Mouse (Mus musculus) midbrain, embryonic 14.5 days (tissue): ENCODE measurements around the gene Vamp8. TPM values are rescaled to one million over a fixed set of nuclear protein-coding genes. Genes with fewer than 3 reads are reported as not detected.

Experiments used
- ATAC-seq: fragments of 200-750 bp; cut with Nextera tagmentation; 2 replicates; pipeline ENCODE4 v1.8.0; 2017; ENCODE audit warnings: moderate number of reproducible peaks, moderate library complexity; ENCODE audit not compliant: low FRiP score, low TSS enrichment
- DNase-seq: peaks from one replicate; pipeline ENCODE4 v3.0.0-alpha.2; 2015
- H3K27ac ChIP-seq: fragments of 300-500 bp; sonication (generic); replicated peaks from 2 replicates; pipeline ENCODE4 v1.5.1; 2014; ENCODE audit warnings: mild to moderate bottlenecking, low read depth, low read length, moderate library complexity
- H3K27me3 ChIP-seq: fragments of 300-500 bp; sonication (generic); 2 replicates; pipeline ENCODE4 v1.6.1; 2014; ENCODE audit warnings: low read length, control low read depth, mixed read lengths; ENCODE audit not compliant: control insufficient read depth, insufficient read depth
- H3K36me3 ChIP-seq: fragments of 300-500 bp; sonication (generic); 2 replicates; pipeline ENCODE4 v1.6.1; 2014; ENCODE audit warnings: low read length, control low read depth; ENCODE audit not compliant: control insufficient read depth, insufficient read depth
- H3K4me1 ChIP-seq: fragments of 300-500 bp; sonication (generic); 2 replicates; pipeline ENCODE4 v1.6.1; 2014; ENCODE audit warnings: mild to moderate bottlenecking, antibody characterized with exemption, low read length, control low read depth; ENCODE audit not compliant: control insufficient read depth, insufficient read depth
- H3K4me2 ChIP-seq: fragments of 300-500 bp; sonication (generic); 2 replicates; pipeline ENCODE4 v1.6.1; 2014; ENCODE audit warnings: mild to moderate bottlenecking, low read length, moderate library complexity
- H3K4me3 ChIP-seq: fragments of 300-500 bp; sonication (generic); replicated peaks from 2 replicates; pipeline ENCODE4 v1.5.1; 2014; ENCODE audit warnings: low read depth, low read length
- H3K9ac ChIP-seq: fragments of 300-500 bp; sonication (generic); replicated peaks from 2 replicates; pipeline ENCODE4 v1.6.1; 2014; ENCODE audit warnings: mild to moderate bottlenecking, low read length, moderate library complexity
- H3K9me3 ChIP-seq: fragments of 300-500 bp; sonication (generic); 2 replicates; pipeline ENCODE4 v1.6.1; 2016; ENCODE audit warnings: low read length, control low read depth, mixed read lengths; ENCODE audit not compliant: control insufficient read depth
- WGBS: fragments of 180-500 bp; shearing (Covaris S2); extraction: QIAGEN DNeasy Blood & Tissue Kit; methylation state at CpG from one replicate; pipeline ENCODE4 v1.1.7; 2014; 5-methylcytosine and 5-hydroxymethylcytosine counted together
- polyA plus RNA-seq: library from polyadenylated mRNA; unstranded; fragments of >200 nt; fragmentation: Nextera tagmentation; extraction: Ambion mirVana; gene quantifications from 2 replicates; pipeline ENCODE4 v1.2.1, GENCODE M21; 2014

Gene Vamp8
- polyA plus RNA-seq, 1 experiment from 2014 or later: 16.9 TPM

DNA sequence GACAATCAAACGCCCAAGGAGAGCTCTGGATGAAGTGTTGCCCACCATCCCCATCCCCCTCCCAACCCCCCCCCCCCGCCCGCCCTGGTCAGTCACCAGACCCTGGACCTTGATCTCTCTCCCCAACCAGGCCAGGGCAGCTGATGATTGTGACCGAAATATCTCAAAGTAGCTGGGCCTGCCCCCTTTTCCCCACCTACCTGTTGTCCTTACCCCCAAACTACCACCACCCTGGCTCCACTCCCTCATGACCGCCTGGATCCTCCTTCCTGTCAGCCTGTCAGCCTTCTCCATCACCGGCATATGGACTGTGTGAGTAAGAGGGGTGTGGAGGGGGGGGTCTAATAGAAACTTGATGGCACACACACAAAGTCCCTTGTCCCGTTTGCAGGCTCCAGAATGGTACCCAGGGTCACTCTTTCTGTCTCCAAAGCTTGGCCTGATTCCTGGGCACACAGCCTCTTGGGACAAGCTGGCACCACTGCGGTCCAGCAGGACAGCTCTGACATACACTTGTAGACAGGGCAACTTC is 34.4 kb downstream of the Vamp8 start:
- no peaks in the 10 kb centered on the region for H3K9me3 ChIP-seq
- H3K4me3 ChIP-seq: peak overlapping the region; percentile 59
- H3K36me3 ChIP-seq: peaks cover 28% of the 10 kb centered on the region
- DNase-seq (no peak), ATAC-seq (peak; percentile 2; the same call in 1 of the 2 replicates)
- H3K27me3 ChIP-seq: no peaks in the 10 kb centered on the region
- peak overlapping the region; percentile 68 for H3K9ac ChIP-seq
- peaks cover 15% of the 10 kb centered on the region; the same call in 1 of the 2 replicates for H3K4me1 ChIP-seq
- no peak overlapping the region for H3K27ac ChIP-seq
- peak overlapping the region; percentile 59 for H3K4me2 ChIP-seq
- WGBS: 37% methylated on average over 8 of the region's 8 CpGs

DNA sequence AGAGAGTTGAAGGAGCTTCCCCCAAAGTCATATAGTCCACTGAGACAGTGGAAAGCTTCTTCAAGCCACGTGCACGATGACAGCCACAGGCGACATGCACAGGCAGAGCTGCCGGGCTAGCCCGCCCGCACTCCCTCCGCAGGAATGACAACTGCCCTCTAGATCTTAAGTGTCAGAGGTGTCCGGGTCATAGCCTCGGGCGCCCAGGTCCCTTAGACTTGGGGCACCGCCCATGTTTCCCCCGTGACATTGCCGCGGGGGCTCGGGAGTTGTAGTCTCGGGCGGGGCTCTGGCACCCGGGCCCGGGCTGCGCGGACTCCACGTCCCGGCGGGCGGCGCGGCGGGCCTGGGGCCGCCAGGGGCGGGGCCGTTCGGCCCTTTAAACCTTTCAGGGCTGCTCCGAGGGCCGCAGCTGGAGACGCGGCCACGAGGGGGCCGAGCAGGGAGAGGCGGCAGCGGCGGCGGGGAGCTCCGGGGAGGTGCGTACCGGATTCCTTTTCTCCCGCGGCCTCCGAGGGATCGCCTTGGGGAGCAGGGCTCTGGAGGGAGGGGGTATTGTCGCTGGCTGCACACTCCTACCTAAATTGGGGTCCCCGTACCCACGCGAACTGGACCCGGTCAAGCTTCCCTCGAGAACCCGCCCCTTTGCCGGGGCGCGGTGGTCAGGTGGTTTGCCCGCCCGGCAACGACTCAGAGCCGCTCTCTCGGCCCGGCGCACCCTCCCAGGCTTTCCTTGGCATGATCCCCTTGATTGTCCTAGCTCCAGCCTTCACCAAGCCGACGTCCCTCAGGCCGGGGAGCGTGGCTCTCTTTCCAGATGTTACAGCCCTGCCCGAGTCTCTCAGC is 35.2 kb downstream of the Vamp8 start, which contains the start of gene Tmem150a:
Gene Tmem150a, plus strand, starts transcription at position 382 of the 846 bp plus-strand sequence.
- no peaks in the 10 kb centered on the region for H3K27me3 ChIP-seq
- under 1% methylated on average over 70 of the region's 71 CpGs for WGBS
- peak within 1 kb of the TSS; percentile 59 for H3K4me3 ChIP-seq
- H3K9me3 ChIP-seq: no peaks in the 10 kb centered on the region
- H3K36me3 ChIP-seq: peaks cover 34% of the 10 kb centered on the region
- H3K9ac ChIP-seq: peak within 1 kb of the TSS; percentile 68
- peak; percentile 87 for DNase-seq
- H3K4me1 ChIP-seq: peaks cover 11% of the 10 kb centered on the region; the same call in 1 of the 2 replicates
- peak within 1 kb of the TSS; percentile 61 for H3K27ac ChIP-seq
- peak; percentile 87 for ATAC-seq
- peak within 1 kb of the TSS; percentile 59 for H3K4me2 ChIP-seq

- DNase-seq: no peak
- Histone ChIP-seq H3K9me3 (no peaks in the 10 kb centered on the region), H3K4me1 (peaks cover 11% of the 10 kb centered on the region; the same call in 1 of the 2 replicates), H3K36me3 (peaks cover 34% of the 10 kb centered on the region), H3K9ac (no peak overlapping the region; the same call in 1 of the 2 replicates), H3K27ac (no peak overlapping the region), H3K4me2 (no peak overlapping the region; the same call in 1 of the 2 replicates), H3K27me3 (no peaks in the 10 kb centered on the region), H3K4me3 (no peak overlapping the region)
- no peak for ATAC-seq
- 81% methylated on average over 1 of the region's 1 CpGs for WGBS
Observed at GRCm38 (mm10) chr6:72354025-72354424, 36.5 kb downstream of the Vamp8 start.

GRCm38 (mm10) chr6:72352636-72353405 is 37.7 kb downstream of the Vamp8 start:
- no peak overlapping the region for H3K27ac ChIP-seq
- no peak overlapping the region for H3K4me2 ChIP-seq
- no peaks in the 10 kb centered on the region for H3K27me3 ChIP-seq
- ATAC-seq: no peak
- H3K4me1 ChIP-seq: peaks cover 20% of the 10 kb centered on the region
- WGBS: 80% methylated on average over 5 of the region's 5 CpGs
- H3K9me3 ChIP-seq: no peaks in the 10 kb centered on the region
- no peak overlapping the region for H3K9ac ChIP-seq
- no peak overlapping the region for H3K4me3 ChIP-seq
- H3K36me3 ChIP-seq: peaks cover 32% of the 10 kb centered on the region
- no peak for DNase-seq

GRCm38 (mm10) chr6:72350214-72350613 is 40.3 kb downstream of the Vamp8 start:
- DNase-seq: no peak
- no peak overlapping the region for H3K27ac ChIP-seq

DNA sequence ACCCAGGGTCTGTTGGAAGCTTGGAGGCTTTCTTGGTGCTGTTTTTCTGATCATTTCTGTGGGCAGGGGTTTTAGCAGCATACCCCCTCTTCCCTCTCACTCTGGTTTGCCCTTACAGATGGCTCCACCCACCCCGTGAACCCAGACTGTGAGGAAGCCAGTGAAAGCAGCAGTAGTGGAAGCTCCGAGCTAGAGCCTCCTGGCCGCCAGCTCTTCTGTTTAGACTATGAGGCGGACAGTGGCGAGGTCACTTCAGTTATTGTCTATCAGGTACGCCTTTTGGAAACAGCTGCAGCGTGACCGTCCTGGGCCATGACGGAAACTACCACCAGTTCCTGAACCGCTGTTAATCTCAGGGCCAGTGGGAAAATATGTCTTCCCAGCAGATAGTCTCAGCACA is 42.1 kb downstream of the Vamp8 start:
- Histone ChIP-seq H3K9ac (peak overlapping the region; percentile 87; the same call in 1 of the 2 replicates), H3K4me2 (peak overlapping the region; percentile 71), H3K9me3 (no peaks in the 10 kb centered on the region), H3K27ac (no peak overlapping the region), H3K27me3 (no peaks in the 10 kb centered on the region), H3K4me3 (peak overlapping the region; percentile 86; the same call in 1 of the 2 replicates), H3K36me3 (peaks cover 32% of the 10 kb centered on the region), H3K4me1 (peaks cover 34% of the 10 kb centered on the region)
- no peak for DNase-seq
- no peak for ATAC-seq
- WGBS: 78% methylated on average over 10 of the region's 10 CpGs

More at GRCm38 (mm10) chr6:72350214-72350613, 40.3 kb downstream of the Vamp8 start:
- Histone ChIP-seq H3K9me3 (no peaks in the 10 kb centered on the region), H3K4me3 (no peak overlapping the region), H3K36me3 (peaks cover 32% of the 10 kb centered on the region), H3K27me3 (no peaks in the 10 kb centered on the region), H3K4me2 (no peak overlapping the region), H3K9ac (no peak overlapping the region), H3K4me1 (peaks cover 29% of the 10 kb centered on the region)
- 99% methylated on average over 2 of the region's 2 CpGs for WGBS
- ATAC-seq: no peak

DNA sequence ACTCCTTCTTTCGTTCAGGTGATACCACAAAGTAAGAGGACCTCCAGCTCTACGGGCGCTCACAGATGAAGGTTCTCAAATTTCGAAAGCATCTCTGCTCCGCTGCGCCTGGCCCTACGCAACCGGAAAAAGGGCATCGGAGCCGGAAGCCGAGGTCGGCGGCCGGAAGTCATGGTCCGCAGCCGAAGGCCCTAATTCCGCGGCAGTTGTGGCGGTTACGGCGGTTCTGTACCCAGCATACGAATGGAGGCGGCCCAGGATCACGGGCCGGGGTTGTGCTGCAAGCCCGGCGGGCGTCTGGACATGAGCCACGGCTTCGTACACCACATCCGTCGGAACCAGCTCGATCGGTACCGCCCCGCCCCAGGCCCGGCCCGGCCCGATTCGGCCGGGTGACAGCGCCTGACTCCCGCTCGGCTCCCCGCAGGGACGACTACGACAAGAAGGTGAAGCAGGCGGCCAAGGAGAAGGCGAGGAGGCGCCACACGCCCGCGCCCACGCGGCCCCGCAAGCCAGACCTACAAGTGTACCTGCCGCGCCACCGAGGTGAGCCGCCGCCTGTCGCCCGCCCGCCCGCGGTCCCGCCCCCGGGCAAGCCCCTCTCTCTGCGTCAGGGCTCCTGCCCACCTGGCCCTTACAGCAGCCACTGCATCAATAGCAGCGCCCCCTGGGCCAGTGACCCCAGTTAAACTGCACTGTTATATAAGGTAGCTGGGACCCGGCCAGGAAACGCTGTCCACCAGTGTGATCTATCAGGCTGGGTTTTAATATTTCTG is 43.1 kb downstream of the Vamp8 start, which contains the start of gene 0610030E20Rik:
Gene 0610030E20Rik, plus strand, starts transcription at position 152 of the 776 bp plus-strand sequence.
- WGBS: under 1% methylated on average over 72 of the region's 72 CpGs

More for the DNA sequence above, 43.1 kb downstream of the Vamp8 start, which contains the start of gene 0610030E20Rik:
- H3K9me3 ChIP-seq: no peaks in the 10 kb centered on the region
- peaks cover 30% of the 10 kb centered on the region for H3K36me3 ChIP-seq
- H3K27ac ChIP-seq: peak within 1 kb of the TSS; percentile 86
- ATAC-seq: peak; percentile 57; the same call in 1 of the 2 replicates
- no peaks in the 10 kb centered on the region for H3K27me3 ChIP-seq
- H3K4me1 ChIP-seq: peaks cover 35% of the 10 kb centered on the region
- peak within 1 kb of the TSS; percentile 86 for H3K4me3 ChIP-seq
- peak within 1 kb of the TSS; percentile 71 for H3K4me2 ChIP-seq
- peak; percentile 88 for DNase-seq
- H3K9ac ChIP-seq: peak within 1 kb of the TSS; percentile 87
